Mouse (Mus musculus) thymus, postnatal 0 days (tissue): ENCODE measurements around the gene Clasp1. TPM values are rescaled to one million over a fixed set of nuclear protein-coding genes. Genes with fewer than 3 reads are reported as not detected.

Source experiments
- DNase-seq: peaks from one replicate; pipeline ENCODE4 v3.0.0-alpha.2; 2015; ENCODE audit warnings: low spot score
- polyA plus RNA-seq: library from polyadenylated mRNA; unstranded; fragments of >200 nt; fragmentation: Nextera tagmentation; extraction: Ambion mirVana; gene quantifications from 2 replicates; pipeline ENCODE4 v1.2.1, GENCODE M21; 2015

Clasp1 gene
- polyA plus RNA-seq, 1 experiment from 2014 or later, result 31.0 TPM

- no peak for DNase-seq
These were observed 59.4 kb downstream of the Clasp1 start for GRCm38 (mm10) chr1:118448214-118448613.

- DNase-seq, result no peak
These were observed 62.1 kb downstream of the Clasp1 start for GRCm38 (mm10) chr1:118450891-118451450.

- DNase-seq, result no peak
These were observed 64.7 kb downstream of the Clasp1 start for GRCm38 (mm10) chr1:118453577-118453976.

GRCm38 (mm10) chr1:118454817-118455216 lies 66.0 kb downstream of the Clasp1 start:
- no peak for DNase-seq

DNA sequence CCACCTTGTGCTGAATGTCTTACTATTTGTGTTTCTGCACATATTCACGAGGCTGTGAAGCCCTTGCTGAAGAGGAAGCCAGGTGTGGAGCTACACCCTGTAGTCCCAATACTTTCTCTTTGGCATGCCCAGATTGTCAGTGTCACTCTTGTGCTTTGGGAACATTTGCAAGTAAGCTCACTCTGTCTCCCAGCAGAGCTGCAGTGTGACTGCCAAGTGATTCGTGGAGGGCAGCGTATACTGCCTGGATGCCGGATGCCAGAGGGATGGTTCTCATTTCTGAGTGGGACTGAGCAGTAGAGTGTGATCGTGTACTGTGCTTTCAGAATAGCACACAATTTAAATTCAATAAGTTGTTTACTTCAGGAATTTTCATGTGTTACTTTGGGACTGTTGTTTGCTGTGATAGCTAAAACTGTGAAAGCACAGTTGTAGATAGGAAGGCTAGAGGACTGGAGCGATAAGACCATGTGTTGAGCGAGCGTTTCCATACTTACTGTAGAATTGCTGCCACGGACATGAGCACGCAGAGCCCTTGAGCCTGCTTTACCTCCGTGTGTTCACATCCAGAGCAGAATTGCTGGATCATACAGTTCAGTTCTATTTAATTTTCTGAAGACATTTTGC lies 68.5 kb downstream of the Clasp1 start:
- DNase-seq, result peak; percentile 32

DNA sequence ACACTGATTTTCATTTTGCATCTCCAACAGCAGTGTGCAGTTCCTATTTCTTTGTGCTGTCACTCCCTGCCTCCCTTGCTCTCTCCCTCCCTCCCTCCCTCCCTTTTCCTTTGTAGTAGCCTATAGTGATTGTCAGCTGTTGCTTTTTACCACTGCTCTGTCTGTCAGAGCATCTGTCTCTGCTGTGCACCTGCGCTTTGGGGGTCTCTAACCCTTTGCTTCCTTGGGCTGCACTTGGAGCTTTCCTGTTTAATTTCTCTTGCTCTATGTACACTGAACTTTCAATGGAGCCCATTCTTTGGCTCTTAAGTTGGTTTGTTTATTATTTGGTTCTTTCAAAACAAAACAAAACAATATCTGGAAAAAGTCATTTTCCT lies 69.0 kb downstream of the Clasp1 start:
- peak; percentile 68 for DNase-seq

- no peak for DNase-seq
These were observed 69.4 kb downstream of the Clasp1 start for GRCm38 (mm10) chr1:118458279-118458678.

- peak; percentile 97 for DNase-seq
These were observed 70.4 kb downstream of the Clasp1 start for GRCm38 (mm10) chr1:118458963-118459920.

DNA sequence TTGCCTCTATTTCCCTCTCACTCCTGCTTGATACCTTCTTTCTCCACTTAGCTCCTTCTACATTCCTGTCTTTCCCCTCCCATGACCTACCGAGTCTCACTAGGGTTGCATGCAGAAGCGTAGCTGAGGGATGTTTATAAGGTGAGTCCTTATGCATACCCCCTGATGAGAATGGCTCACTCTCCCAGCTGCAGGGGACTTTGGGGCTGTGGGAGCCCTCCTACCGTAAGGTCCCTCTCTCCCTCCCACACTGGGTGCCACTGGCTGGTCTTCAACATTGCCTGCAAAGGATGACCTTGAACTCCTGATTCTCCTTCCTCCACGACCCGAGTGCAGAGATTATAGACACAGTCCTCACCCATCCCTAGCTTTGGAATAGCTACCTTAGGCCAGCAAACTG lies 71.9 kb downstream of the Clasp1 start:
- DNase-seq, result no peak

DNA sequence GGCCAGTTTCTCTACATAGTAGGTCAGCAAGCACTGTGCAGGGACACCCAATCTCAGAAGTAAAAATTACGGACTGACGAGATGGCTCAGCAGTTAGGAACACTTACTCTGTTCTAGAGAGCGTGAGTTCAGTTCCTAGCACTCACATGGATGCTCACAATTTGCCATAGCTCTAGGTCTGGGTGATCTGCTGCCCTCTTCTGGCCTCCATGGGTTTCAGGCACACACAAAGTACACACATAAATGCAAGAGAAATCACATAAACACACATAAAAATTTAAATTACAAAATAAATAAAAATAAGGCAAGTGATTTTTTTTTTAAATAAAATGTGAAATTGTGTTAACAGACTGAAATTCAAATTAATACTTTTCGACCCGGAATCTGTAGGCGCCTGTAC lies 77.2 kb downstream of the Clasp1 start:
- DNase-seq, result peak; percentile 21

DNA sequence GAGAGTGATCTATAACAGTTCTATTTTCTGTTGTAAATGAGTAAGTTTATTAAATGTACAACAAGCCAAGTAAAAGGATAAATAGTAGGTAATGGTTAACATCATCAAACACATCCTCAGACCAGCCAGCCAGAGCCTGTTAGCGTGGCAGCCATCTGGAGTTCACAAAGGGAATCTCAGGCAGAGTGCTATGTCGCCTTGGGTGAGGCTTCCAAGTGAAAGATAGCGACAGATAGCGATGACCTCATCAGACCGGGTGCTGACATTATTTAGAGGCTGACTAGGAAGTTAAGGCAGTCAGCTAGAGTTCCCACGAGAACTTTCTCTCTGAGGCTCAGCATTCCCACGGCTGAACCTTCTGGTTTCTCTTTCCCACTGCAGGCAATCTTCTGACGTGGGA lies 83.5 kb downstream of the Clasp1 start:
- no peak for DNase-seq

- peak; percentile 53 for DNase-seq
These were observed 88.1 kb downstream of the Clasp1 start for GRCm38 (mm10) chr1:118476919-118477318.

GRCm38 (mm10) chr1:118479246-118479645 lies 90.4 kb downstream of the Clasp1 start:
- DNase-seq, result no peak

- no peak for DNase-seq
These were observed 91.9 kb downstream of the Clasp1 start for GRCm38 (mm10) chr1:118480484-118481364.

DNA sequence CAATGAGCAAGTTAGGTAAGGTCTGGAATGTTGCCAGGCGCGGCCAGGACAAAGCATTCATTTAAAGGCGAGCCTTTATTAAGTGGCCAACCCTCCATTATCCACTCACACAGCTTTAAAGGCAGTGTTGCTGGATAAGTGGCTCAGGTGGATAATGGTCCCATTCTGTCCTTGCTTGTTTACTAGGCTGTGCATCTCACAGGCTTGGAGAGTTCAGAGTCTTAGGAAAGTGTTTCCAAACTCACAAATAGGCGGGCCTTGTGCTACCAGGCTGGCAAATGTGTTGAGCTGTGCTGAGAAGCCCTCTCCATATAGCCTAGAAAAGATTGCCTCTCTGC lies 92.5 kb downstream of the Clasp1 start:
- DNase-seq, result no peak

GRCm38 (mm10) chr1:118481703-118482102 lies 92.8 kb downstream of the Clasp1 start:
- DNase-seq, result no peak

DNA sequence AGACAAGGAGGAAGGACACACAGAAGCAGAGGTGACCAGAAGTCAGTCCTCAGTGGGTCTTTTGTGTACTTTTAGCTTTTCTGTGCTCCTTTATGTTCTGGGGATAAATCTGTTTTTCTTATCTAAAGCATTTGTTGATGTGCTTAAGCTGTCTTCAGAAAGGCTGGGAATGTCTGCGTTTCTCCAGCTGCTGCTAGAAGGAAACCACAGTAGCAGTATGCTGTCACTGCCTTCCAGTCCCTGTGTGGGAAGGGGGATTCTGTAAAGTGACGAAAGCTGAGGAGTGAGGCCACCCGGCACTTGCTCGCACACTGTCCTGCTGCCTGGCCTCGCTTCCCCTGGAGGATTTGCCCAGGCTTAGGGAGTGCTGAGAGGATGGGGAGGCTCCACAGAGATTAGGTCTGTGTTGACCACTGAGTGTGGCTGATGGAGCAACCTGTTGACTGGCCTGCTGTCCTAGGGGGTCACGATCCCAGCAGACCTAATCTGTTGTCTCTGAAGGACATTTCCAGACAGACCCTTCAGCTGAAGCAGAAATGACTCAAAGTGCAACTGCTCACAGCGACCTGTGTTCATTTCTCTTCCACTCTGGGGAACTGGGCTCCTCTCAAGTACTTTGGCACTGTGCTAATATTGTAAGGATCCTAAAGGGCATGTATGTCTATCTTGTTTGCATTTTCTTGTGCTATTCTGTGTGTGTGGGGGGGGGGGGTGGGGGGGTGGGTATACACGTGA lies 93.6 kb downstream of the Clasp1 start:
- DNase-seq, result no peak

DNA sequence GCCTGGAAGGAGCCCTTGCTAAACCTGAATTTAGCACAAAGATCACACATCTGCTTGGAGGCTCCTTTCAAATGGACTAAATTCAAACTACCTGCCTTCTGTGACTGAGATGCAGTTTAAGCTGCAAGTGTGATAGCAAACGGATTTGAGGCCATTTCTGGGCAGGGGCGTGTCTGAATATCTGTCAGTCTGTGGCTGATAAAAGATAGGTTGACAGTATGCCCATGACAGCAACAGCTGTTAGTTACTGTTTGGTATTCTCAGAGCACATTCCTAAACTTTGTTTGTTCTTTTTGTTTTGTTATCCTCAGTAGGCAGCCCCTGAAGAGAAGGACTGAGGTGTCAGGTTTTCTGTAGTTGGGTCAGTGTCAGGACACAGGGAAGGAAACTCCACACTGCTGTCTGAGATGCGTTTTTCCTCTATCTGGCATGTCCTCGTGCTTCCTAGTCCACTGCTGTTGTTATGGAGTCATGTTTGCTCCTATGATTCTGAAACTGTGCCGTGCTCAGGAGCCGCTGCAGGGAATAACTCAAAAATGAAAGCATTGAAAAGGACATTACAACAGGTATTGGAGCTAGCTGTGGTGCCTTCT lies 94.7 kb downstream of the Clasp1 start:
- no peak for DNase-seq

DNA sequence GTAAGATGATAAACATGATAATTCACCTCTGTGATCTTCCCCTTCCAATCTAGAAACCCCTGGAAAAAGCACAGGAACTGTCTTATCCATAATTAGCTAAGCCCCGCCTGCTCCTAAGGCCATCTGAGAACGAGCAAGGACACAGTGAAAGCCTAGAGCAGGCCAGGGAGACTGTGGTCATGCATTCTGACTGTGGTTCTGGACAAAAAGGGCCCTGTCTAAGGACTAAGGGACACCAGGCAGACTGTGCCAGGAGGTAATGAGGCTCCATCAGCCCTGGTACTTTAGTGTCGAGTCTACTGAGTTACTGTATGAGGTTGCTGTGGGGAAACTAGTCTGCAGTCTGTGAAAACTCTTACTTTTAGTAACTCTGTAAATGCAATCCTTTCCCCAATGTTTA lies 96.7 kb downstream of the Clasp1 start:
- no peak for DNase-seq

- DNase-seq, result no peak
These were observed 97.2 kb downstream of the Clasp1 start for GRCm38 (mm10) chr1:118486021-118486420.
